Mouse (Mus musculus): ENCODE data around the gene Slco2a1.

DNA sequence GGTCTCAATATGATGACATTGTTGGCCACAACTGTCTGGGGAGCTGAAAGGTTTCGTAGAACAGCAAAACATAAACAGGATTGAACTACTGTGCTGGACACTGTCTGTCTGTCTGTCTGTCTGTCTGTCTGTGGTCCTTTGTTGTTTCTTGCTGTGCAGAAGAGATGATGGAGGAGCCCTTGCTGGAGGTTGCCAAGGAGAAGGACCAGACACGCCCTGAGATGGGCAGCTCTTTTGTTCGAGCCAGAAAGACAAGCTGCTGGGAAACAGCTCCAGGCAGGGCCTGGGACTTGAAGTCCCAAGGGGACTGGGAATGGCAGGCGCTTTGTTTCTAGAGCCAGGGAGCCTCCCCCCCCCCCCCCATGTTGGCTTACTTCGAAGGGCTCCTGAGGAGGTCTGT is 129.0 kb downstream of the Slco2a1 start:
- TF ChIP-seq CTCF (IDR thresholded peaks at IDR 0.05; ENCODE audit: borderline replicate concordance, insufficient read depth, low read length) (no peak), POLR2A (IDR thresholded peaks at IDR 0.05; ENCODE audit: low read depth, low read length) (no peak)
